Mouse (Mus musculus): ENCODE measurements at regions not wholly inside any gene's neighbourhood (a gene's known extent, or its start where the extent isn't known, plus 50 kb on each side); places are given as distances from the start of the nearest gene placed in this dataset.
A peak's percentile ranks its signal among the peaks of the same experiment; 100 is the strongest.
"Not testable (repeated sequence)": the region's sequence is repeated elsewhere in the genome, so short reads cannot be mapped to it uniquely, and the experiment has no call there.

GRCm38 (mm10) chr13:52310954-52311353 is 220.1 kb downstream of the Diras2 start:
- DNase-seq (ENCODE audit: low read depth, low spot score) = no peak

GRCm38 (mm10) chr13:52318276-52318675 is 212.8 kb downstream of the Diras2 start:
- DNase-seq (ENCODE audit: low read depth, low spot score) = no peak

GRCm38 (mm10) chr13:52323691-52324090 is 207.4 kb downstream of the Diras2 start:
- no peak for DNase-seq (ENCODE audit: low read depth, low spot score)

DNA sequence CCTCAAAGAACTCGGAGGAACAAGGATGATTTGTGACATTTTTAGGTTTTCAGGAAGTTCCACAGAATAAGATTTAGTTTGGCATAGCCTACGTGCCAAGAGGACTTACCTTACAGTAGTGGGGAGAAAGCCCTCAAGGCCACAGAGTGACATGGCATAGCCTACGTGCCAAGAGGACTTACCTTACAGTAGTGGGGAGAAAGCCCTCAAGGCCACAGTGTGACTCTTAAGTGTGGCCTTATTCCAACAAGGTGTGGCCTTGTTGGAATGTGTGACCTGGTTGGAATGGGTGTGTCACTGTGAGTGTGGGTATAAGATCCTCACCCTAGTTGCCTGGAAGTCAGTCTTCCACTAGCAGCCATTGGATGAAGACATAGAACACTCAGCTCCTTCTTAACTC is 206.7 kb downstream of the Diras2 start:
- DNase-seq (ENCODE audit: low read depth, low spot score) = not testable (repeated sequence)

DNA sequence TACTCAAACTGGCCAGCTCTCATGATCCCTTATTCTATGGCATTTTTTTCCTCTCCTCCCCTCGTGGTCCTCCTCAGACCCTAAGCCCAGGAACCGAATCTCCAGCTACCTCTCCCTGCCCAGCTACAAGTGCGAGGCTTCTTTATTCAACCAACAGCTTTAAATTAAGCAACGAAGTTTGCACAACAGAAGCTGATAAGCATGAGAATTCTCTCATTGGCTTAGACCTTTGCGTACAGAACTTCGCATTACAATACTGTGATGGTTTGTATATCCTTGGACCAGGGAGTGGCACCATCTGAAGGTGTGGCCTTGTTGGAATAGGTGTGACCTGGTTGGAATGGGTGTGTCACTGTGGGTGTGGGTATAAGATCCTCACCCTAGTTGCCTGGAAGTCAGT is 205.4 kb downstream of the Diras2 start:
- DNase-seq (ENCODE audit: low read depth, low spot score) = not testable (repeated sequence)

- no peak for DNase-seq (ENCODE audit: low read depth, low spot score)
Measured at GRCm38 (mm10) chr13:52327734-52328133, 203.3 kb downstream of the Diras2 start.

- no peak for DNase-seq (ENCODE audit: low read depth, low spot score)
Measured at GRCm38 (mm10) chr13:52328766-52329165, 202.3 kb downstream of the Diras2 start.

DNA sequence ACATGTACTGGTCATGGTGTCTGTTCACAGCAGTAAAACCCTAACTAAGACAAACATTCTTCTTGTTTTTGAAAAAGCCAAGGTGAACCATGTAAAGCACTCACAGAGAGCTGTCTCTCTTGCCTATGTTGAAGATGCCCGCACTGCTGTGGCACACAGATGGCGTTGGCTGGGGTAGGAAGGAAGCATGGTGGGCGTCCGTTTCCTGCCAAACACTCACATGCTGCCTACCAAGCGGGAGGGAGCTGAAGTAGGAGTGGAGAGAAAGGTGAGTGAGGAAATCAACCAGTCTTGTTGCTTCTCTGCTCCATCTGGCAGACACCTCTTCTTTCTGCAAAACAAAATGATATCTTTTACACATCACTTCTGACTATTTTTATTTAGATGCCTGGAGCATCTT is 200.0 kb downstream of the Diras2 start:
- DNase-seq (ENCODE audit: low read depth, low spot score) = no peak

GRCm38 (mm10) chr13:52334962-52335361 is 196.1 kb downstream of the Diras2 start:
- no peak for DNase-seq (ENCODE audit: low read depth, low spot score)

DNA sequence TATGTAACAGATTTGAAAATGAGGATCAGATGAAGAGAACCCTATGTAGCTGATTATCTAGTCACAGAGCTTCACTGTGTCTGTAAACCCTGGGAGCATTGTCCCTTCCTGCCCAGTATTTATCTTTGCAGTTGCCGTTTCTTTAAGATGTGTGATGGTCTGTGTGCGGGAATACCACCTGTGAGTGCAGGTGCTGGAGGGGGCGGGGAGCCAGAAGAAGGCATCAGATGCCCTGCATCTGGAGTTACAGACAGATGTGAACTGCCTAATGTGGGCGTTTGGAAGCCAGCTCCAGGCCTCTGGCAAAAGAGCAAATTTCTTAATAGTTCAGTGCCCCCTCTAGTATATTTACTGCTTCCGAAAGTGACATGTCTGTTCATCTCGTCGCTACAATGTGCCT is 193.1 kb downstream of the Diras2 start:
- no peak for DNase-seq (ENCODE audit: low read depth, low spot score)

DNA sequence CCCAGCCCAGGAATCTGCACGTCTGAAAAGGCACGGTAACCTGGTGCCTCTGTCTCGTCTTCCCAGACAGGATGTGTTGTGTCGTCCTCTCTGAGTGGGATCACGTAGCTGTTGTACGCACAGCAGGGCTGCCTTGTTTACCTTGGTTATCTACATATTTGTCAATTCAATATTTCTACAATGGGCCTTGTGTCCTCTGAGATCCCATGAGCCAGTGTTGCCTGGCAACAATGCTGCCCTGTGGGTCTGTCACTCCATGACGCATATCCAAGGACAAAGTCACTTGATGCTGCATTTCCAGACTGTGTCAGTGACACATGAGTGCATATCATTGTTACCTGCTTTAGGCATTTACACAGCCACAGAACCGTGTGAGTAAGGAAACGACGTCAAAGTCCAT is 191.9 kb downstream of the Diras2 start:
- no peak for DNase-seq (ENCODE audit: low read depth, low spot score)

- DNase-seq (ENCODE audit: low read depth, low spot score) = no peak
Measured at GRCm38 (mm10) chr13:52341981-52342380, 189.1 kb downstream of the Diras2 start.

GRCm38 (mm10) chr13:52344383-52344782 is 186.7 kb downstream of the Diras2 start:
- DNase-seq (ENCODE audit: low read depth, low spot score) = no peak

GRCm38 (mm10) chr13:52344853-52345252 is 186.2 kb downstream of the Diras2 start:
- DNase-seq (ENCODE audit: low read depth, low spot score) = no peak

DNA sequence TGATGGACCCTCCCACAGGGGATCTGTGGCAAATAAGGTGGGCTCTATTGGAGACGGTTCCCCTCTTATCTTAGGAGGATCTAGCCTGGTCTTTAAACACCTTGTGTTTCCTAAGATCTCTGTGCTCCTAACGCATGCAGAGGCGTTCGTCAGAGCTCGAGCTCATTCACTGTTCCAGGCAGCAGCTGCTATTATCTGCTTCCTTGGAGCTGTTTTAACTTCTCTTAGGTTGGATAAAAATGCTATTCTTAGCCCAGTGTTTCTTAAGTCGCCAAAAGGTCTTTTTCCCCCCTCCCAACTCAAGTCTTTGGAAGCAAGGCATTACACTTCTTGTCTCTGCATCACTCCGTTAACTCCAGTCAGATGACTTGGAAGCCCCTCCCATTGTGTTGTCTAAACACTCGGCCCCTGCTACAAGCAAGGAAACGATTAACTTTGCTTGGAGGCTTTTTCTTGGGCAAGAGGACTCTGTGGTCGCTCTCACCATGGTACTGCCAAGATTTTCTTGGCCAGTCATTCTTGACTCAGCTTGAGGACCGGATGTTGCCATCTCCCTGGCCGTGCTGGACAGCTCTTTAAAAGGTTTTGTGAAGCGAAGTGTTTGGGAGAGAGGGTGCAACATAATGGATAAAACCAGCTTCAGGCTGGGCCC is 185.6 kb downstream of the Diras2 start:
- no peak for DNase-seq (ENCODE audit: low read depth, low spot score)

DNA sequence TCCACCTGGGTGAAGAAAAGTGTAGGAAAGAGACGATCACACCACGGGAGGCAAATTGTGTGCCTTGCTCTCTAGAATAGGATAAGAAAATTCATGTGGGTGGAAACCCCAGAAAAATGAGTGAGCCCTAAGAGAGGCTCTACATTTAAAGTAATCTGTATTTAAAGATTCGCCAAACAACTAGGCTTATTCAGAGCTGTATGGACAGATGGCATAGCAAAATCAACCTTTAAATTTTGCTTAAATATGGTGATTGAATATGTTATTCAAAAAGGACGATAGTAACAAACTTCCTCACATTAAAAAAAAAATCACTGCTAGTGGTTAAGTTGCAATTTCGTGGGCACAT is 185.1 kb downstream of the Diras2 start:
- DNase-seq (ENCODE audit: low read depth, low spot score) = no peak

GRCm38 (mm10) chr13:52347631-52348030 is 183.4 kb downstream of the Diras2 start:
- DNase-seq (ENCODE audit: low read depth, low spot score) = no peak

DNA sequence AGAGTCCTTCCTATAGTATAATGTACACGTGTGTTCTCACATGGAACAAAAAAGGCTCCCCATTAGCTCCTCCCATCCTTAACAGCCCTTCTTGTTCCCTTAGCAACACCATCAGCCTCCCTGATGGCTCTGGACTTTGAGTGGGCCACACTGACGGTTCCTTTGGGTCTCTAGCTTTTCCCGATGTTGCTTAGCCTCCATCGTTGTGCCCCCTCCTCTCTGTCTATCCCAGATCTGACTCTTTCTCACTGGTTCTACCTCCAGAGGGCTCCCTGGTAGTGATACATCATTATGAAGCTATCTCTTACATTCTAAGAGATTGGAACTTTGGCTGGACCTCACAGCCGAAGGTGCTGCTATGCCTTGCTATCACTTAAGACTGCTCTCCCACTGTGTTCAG is 181.5 kb downstream of the Diras2 start:
- no peak for DNase-seq (ENCODE audit: low read depth, low spot score)

DNA sequence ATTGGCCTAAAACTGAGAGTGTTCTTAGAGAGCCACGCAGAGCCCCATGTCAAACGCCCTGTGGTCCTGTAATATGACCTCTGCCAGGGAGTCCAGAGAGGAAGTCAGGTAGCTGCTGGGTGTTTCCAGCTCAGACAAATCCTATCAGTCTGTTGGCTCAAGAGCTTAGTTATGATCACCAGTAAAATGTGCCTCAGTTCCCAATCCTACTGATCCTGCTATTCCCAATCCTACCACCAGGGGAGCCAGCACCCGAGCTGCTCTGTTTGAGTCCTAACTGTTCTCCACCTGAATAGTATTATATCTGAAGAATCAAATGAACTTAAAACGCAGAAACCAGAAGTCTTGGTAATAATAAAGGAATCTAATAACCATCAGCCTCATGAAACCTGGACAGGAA is 178.5 kb downstream of the Diras2 start:
- peak; percentile 13 for DNase-seq (ENCODE audit: low read depth, low spot score)

- no peak for DNase-seq (ENCODE audit: low read depth, low spot score)
Measured at GRCm38 (mm10) chr13:52353437-52353836, 177.6 kb downstream of the Diras2 start.

- no peak for DNase-seq (ENCODE audit: low read depth, low spot score)
Measured at GRCm38 (mm10) chr13:52353966-52354365, 177.1 kb downstream of the Diras2 start.

DNA sequence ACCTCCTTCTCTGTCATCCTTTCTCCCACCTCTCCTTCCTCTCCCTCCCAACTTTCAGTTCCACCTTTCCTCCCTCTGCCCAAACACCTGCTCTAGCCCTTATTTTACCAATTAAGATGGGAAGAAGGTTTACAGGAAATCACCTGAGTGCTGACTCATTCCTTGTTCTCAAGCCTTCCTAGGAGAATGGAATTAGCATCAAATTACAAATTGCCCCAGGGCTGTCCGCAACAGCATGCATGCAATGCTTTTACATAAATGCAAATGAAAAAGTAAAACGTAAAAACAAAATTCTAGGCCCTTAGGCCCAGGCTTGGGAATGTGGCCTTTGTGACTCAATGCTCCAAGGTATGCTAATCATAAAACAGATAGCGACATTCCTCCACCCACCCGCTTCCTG is 175.2 kb downstream of the Diras2 start:
- not testable (repeated sequence) for DNase-seq (ENCODE audit: low read depth, low spot score)

DNA sequence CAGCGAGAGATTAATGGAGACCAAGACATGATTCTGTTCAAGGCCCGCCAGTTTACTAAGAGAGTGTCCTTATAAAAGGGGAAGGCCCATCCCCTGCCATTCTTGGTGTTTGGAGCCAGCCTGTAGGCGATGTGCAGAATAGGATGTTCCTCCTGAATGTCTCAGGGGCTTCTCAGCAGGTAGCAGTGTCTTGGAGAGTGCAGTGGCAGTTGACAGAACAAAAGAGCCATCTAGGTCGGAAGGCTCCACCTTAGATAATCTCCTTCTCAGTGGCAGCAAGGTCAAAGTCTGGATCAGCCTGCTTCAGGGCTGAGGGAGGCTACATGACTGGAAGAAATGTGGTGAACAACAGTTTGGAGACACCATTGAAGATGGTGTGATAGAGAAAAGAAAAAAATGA is 171.7 kb downstream of the Diras2 start:
- DNase-seq (ENCODE audit: low read depth, low spot score) = not testable (repeated sequence)

DNA sequence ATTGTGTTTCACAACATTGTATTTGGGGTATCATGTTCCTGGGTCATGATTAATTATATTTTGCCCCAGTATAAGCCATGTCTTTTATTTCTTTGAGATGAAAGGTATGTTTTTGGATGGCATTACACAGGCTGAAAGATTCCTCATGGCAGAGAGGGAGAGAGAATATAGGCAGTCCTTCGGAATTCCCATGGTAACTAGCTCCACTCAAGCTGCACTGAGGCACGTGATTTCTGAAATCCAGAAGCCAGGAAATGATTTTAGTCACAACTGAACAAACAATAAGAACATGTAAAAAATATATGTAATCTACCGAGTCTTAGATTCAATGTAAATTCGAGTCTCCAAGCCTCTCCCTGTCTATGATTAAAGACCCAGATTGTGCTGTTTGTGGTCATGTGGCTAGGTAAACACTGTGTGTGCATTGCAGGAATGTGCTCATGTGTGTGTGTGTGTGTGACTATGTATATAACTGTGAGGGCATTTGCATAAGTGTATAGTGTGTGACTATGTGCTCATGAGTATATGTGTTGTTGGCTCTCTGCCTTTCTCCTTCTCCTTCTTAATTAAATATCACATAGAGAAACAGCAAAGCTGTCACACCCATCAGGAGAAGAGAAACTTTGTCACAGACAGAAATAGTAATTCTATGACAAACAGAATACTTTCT is 169.8 kb downstream of the Diras2 start:
- DNase-seq (ENCODE audit: low read depth, low spot score) = no peak

Data from embryo, embryonic 11.5 days (tissue).